Mouse (Mus musculus): ENCODE data around the gene Gm4981. TPM values are rescaled to one million over a fixed set of nuclear protein-coding genes. Genes with fewer than 3 reads are reported as not detected.

The Gm4981 gene
- polyA plus RNA-seq (2015; fragmentation: Nextera tagmentation; extraction: Ambion mirVana), result not detected in 2 replicates

DNA sequence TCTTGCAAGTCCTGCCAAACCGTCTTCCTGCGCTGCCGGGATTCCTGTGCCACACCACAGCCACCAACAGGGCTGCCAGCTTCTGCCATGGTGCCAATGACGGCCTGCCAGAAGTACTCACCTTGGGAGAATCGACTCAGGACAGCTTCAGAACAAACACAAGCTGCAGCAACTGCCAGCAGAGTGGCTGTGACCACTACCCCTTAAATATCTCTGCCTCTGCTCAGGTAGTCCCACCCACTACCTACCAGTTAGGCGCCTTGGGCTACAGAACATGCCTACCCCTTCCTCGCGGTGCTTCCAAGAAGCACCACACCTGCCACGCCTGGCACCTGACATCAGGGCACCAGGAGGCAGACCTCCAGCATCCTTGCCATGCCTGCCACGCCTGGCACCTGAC lies at the start of gene Gm4981:
Gene Gm4981, minus strand, starts transcription at position 89 of the 400 bp plus-strand sequence.

DNA sequence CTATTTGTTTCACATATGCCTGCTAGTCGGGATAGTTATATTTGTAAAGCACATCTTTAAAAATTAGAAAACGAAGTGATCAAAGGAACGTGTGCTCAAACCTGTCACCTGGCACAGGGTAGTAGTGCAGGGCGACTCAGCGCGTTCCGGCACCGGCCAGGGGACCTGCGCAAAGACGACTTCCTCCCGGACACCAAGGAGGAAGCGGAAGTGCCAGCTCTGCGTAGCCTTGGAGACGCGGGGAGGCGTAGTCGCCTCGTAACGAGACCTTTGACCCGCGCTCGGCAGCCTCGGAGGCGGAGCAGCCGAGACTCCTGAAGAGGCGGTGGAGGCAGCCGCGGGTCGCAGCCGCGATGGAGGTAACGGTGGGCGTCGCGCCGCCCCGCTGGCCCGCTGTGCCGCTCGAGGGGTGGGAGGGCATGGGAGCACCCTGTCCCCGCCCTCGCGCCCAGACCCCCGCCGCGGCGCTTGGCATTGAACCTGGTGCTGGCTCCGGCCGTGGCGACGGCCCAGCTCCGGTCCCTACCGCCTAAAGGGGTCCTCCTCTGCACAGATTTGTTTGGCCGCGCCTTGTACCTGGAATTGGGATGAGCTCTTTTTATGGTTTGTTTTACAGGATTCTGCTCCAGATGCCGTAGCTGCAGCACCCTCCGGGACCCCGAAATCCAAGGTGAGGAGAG lies 18.9 kb upstream of the Gm4981 start, which contains the start of gene Gcc2:
Gene Gcc2, plus strand, starts transcription at position 285 of the 680 bp plus-strand sequence.

GRCm38 (mm10) chr10:58232641-58232969 lies 3.9 kb downstream of the Gm4981 start, which contains the start of gene Duxf3:
TSS of gene Duxf3 (minus strand) at chr10:58232675.

DNA sequence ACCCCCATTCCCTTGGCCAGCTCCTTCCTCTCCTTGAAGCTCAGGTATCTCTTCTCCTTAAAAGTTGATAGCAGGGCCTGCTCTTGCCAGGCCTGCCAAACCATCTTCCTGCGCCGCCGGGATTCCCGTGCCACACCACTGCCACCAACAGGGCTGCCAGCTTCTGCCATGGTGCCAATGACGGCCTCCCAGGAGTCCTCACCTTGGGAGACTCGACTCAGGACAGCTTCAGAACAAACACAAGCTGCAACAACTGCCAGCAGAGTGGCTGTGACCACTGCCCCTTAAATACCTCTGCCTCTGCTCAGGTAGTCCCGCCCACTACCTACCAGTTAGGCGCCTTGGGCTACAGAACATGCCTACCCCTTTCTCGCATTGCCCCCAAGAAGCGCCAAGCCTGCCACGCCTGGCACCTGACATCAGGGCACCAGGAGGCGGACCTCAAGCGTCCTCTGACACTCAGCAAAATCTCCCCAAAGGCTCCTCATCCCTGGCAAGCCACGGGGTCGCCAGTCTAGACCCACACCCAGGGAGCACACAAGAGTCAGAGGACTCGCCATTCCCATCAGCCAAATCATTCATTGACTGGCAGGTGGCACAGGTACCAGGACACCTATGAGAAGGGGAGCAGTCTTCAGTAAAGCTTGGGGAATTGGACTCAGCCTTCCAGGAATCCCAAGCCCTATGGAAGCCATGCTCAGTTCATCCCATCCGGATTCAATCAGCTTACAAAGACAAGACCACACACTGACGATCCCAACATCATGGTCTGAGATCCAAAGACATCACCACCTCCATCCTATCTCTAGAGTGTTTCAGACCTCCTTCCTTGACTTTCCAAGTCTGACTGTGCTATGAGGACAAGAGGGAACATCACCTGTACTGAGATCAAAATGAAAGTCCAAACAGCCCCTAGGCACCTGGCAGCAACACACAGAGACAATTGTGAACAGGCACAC lies 11.4 kb downstream of the Gm4981 start, which contains the start of gene AW822073:
Gene AW822073, minus strand, starts transcription at position 104 of the 959 bp plus-strand sequence.

Other genes with a start within 250 kb of the Gm4981 start
- not detected in 2 replicates for gene AW822073, start 11.8 kb downstream of the Gm4981 start, polyA plus RNA-seq (2015; fragmentation: Nextera tagmentation; extraction: Ambion mirVana)
- gene Duxf3, start 4.0 kb downstream of the Gm4981 start, polyA plus RNA-seq (2015; fragmentation: Nextera tagmentation; extraction: Ambion mirVana), result not detected in 2 replicates
- 108 and 119 TPM in 2 replicates for gene Gcc2, start 18.8 kb upstream of the Gm4981 start, polyA plus RNA-seq (2015; fragmentation: Nextera tagmentation; extraction: Ambion mirVana)
- 65.6 and 66.1 TPM in 2 replicates for gene Lims1, start 86.8 kb upstream of the Gm4981 start, polyA plus RNA-seq (2015; fragmentation: Nextera tagmentation; extraction: Ambion mirVana)
- 9.1 and 10.1 TPM in 2 replicates for gene Ranbp2, start 210.2 kb upstream of the Gm4981 start, polyA plus RNA-seq (2015; fragmentation: Nextera tagmentation; extraction: Ambion mirVana)